Mouse (Mus musculus): ENCODE measurements around the gene Kifc5b.

Gene Kifc5b

GRCm38 (mm10) chr17:26948316-26949050 is 31.6 kb downstream of the Kifc5b start:
- Histone ChIP-seq H3K36me3 (ENCODE audit: insufficient read depth, low read length) (no peaks in the 10 kb centered on the region), H3K4me3 (replicated peaks; ENCODE audit: low read length) (peak overlapping the region; percentile 74), H3K27me3 (ENCODE audit: insufficient read depth, low read length) (peaks cover 73% of the 10 kb centered on the region), H3K9me3 (ENCODE audit: low read length) (no peaks in the 10 kb centered on the region), H3K4me1 (replicated peaks; ENCODE audit: low read depth, low read length) (peaks cover 81% of the 10 kb centered on the region)
- TF ChIP-seq NANOG (IDR thresholded peaks at IDR 0.05; ENCODE audit: borderline replicate concordance, low read length): no peak
- no peak for TF ChIP-seq POU5F1 (IDR thresholded peaks at IDR 0.05; ENCODE audit: borderline replicate concordance, low read length)
- no peak for TF ChIP-seq CTCF (conservative IDR thresholded peaks at IDR 0.05; ENCODE audit: low read length)

DNA sequence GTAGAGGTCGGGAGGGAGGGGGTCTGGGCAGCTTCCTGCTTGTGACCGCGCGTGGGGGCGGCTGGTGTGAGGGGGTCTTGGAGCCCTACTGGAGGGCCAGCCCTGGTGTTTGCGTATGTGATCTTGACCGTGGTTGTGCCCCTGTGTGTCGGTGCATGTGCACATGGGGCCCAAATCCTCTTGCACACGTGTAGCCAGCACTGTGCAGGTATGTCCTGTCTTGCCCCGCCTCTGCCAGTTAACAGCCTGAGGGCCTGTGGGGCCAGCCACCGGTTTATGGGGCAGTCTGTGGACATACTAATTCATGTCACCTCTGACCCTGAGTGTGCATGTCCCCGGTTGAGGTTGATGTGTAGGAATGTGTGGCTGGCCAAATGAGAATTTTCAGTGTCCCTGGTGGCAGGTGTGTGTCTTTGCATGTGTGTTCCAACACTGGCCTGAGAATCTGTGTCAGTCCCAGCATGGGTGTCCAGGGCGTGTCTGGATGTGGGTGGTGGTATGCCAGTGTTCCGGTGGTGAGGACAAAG is 32.2 kb downstream of the Kifc5b start:
- peaks cover 71% of the 10 kb centered on the region for H3K27me3 ChIP-seq (ENCODE audit: insufficient read depth, low read length)
- H3K36me3 ChIP-seq (ENCODE audit: insufficient read depth, low read length): no peaks in the 10 kb centered on the region
- TF ChIP-seq CTCF (conservative IDR thresholded peaks at IDR 0.05; ENCODE audit: low read length) (peak; percentile 27), POU5F1 (IDR thresholded peaks at IDR 0.05; ENCODE audit: borderline replicate concordance, low read length) (no peak), NANOG (IDR thresholded peaks at IDR 0.05; ENCODE audit: borderline replicate concordance, low read length) (no peak)
- no peaks in the 10 kb centered on the region for H3K9me3 ChIP-seq (ENCODE audit: low read length)
- peaks cover 81% of the 10 kb centered on the region for H3K4me1 ChIP-seq (replicated peaks; ENCODE audit: low read depth, low read length)
- peak overlapping the region; percentile 74 for H3K4me3 ChIP-seq (replicated peaks; ENCODE audit: low read length)

GRCm38 (mm10) chr17:26949866-26950265 is 33.0 kb downstream of the Kifc5b start:
- H3K36me3 ChIP-seq (ENCODE audit: insufficient read depth, low read length): peaks cover 2% of the 10 kb centered on the region; the same call in 1 of the 2 replicates
- TF ChIP-seq POU5F1 (IDR thresholded peaks at IDR 0.05; ENCODE audit: borderline replicate concordance, low read length) (no peak), NANOG (IDR thresholded peaks at IDR 0.05; ENCODE audit: borderline replicate concordance, low read length) (no peak), CTCF (conservative IDR thresholded peaks at IDR 0.05; ENCODE audit: low read length) (no peak)
- H3K4me3 ChIP-seq (replicated peaks; ENCODE audit: low read length): 0 out of 2 replicates have a peak overlapping the region, but pooled peaks have one; percentile 74
- peaks cover 66% of the 10 kb centered on the region for H3K27me3 ChIP-seq (ENCODE audit: insufficient read depth, low read length)
- no peaks in the 10 kb centered on the region for H3K9me3 ChIP-seq (ENCODE audit: low read length)
- H3K4me1 ChIP-seq (replicated peaks; ENCODE audit: low read depth, low read length): peaks cover 75% of the 10 kb centered on the region

DNA sequence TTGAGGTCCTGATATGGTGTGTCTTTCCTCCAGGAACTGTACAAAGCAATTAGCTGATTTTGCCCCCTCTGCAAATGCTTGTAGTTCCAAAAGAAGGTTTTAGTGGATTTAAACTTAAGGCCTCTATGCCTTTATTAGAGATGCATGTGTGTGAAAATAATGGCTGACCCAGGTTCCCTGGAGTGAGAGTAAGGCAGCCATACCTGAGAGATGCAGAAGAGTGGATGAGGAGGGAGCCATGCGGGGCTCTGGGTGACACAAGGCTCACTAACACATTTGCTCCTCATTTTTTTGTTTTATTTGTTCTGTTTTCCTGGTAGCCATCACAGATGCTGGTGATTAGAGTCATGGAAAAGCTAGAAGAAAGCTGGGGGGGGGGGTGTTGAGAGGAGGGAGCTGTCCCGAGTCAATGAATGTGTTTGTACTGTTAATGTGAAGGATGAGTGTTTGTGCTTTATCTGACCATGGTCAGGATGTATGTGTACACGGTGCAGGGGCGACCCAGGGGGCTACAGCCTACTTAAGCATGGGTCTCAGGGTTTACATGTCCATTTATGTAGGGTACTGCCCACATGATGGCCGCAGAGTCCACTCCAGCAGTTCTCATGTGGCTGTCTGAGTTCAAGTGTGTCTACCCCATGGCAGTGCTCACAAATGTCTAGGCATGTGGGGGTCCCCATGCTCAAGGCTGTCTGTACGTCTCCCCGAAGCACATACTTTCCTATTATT is 33.8 kb downstream of the Kifc5b start:
- H3K27me3 ChIP-seq (ENCODE audit: insufficient read depth, low read length): peaks cover 61% of the 10 kb centered on the region
- peaks cover 10% of the 10 kb centered on the region for H3K36me3 ChIP-seq (ENCODE audit: insufficient read depth, low read length)
- H3K4me1 ChIP-seq (replicated peaks; ENCODE audit: low read depth, low read length): peaks cover 67% of the 10 kb centered on the region
- no peaks in the 10 kb centered on the region for H3K9me3 ChIP-seq (ENCODE audit: low read length)
- H3K4me3 ChIP-seq (replicated peaks; ENCODE audit: low read length): peak overlapping the region; percentile 66; the same call in 1 of the 2 replicates
- TF ChIP-seq POU5F1 (IDR thresholded peaks at IDR 0.05; ENCODE audit: borderline replicate concordance, low read length) (no peak), CTCF (conservative IDR thresholded peaks at IDR 0.05; ENCODE audit: low read length) (no peak), NANOG (IDR thresholded peaks at IDR 0.05; ENCODE audit: borderline replicate concordance, low read length) (no peak)

DNA sequence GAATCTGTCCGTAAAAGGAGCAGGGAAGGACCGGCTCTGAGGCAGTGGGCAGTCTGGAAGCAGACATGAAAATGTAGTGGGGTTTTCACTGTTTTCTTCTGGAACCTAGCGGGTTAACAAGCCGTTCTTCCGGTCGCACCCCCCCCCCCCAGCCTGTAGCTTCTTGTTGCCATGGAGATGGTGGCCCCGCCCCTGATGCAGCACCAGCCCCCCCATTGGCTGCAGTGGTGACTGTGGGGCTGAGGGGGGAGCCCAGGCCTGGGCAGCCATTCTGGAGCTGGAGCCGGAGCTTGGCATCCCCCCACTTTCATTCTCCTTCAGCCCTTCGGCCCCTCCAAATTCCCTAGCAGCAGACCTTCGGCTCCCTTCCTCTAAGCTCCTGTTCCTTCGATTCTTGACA is 34.5 kb downstream of the Kifc5b start:
- TF ChIP-seq CTCF (conservative IDR thresholded peaks at IDR 0.05; ENCODE audit: low read length): no peak
- TF ChIP-seq NANOG (IDR thresholded peaks at IDR 0.05; ENCODE audit: borderline replicate concordance, low read length): no peak
- TF ChIP-seq POU5F1 (IDR thresholded peaks at IDR 0.05; ENCODE audit: borderline replicate concordance, low read length): no peak

GRCm38 (mm10) chr17:26951952-26952877 is 35.3 kb downstream of the Kifc5b start:
- peaks cover 65% of the 10 kb centered on the region for H3K4me1 ChIP-seq (replicated peaks; ENCODE audit: low read depth, low read length)
- TF ChIP-seq POU5F1 (IDR thresholded peaks at IDR 0.05; ENCODE audit: borderline replicate concordance, low read length): no peak
- no peak for TF ChIP-seq CTCF (conservative IDR thresholded peaks at IDR 0.05; ENCODE audit: low read length)
- TF ChIP-seq NANOG (IDR thresholded peaks at IDR 0.05; ENCODE audit: borderline replicate concordance, low read length): no peak
- H3K36me3 ChIP-seq (ENCODE audit: insufficient read depth, low read length): peaks cover 14% of the 10 kb centered on the region
- H3K4me3 ChIP-seq (replicated peaks; ENCODE audit: low read length): peak overlapping the region; percentile 66
- H3K9me3 ChIP-seq (ENCODE audit: low read length): no peaks in the 10 kb centered on the region
- peaks cover 54% of the 10 kb centered on the region for H3K27me3 ChIP-seq (ENCODE audit: insufficient read depth, low read length)

More for the DNA sequence above, 34.5 kb downstream of the Kifc5b start:
- Histone ChIP-seq H3K9me3 (ENCODE audit: low read length) (no peaks in the 10 kb centered on the region), H3K27me3 (ENCODE audit: insufficient read depth, low read length) (peaks cover 55% of the 10 kb centered on the region), H3K36me3 (ENCODE audit: insufficient read depth, low read length) (peaks cover 12% of the 10 kb centered on the region), H3K4me3 (replicated peaks; ENCODE audit: low read length) (peak overlapping the region; percentile 66; the same call in 1 of the 2 replicates), H3K4me1 (replicated peaks; ENCODE audit: low read depth, low read length) (peaks cover 62% of the 10 kb centered on the region)

- Histone ChIP-seq H3K36me3 (ENCODE audit: insufficient read depth, low read length) (peaks cover 24% of the 10 kb centered on the region), H3K4me1 (replicated peaks; ENCODE audit: low read depth, low read length) (peaks cover 65% of the 10 kb centered on the region), H3K4me3 (replicated peaks; ENCODE audit: low read length) (peak overlapping the region; percentile 66; the same call in 1 of the 2 replicates), H3K9me3 (ENCODE audit: low read length) (no peaks in the 10 kb centered on the region), H3K27me3 (ENCODE audit: insufficient read depth, low read length) (peaks cover 50% of the 10 kb centered on the region)
- TF ChIP-seq POU5F1 (IDR thresholded peaks at IDR 0.05; ENCODE audit: borderline replicate concordance, low read length): no peak
- TF ChIP-seq CTCF (conservative IDR thresholded peaks at IDR 0.05; ENCODE audit: low read length): no peak
- TF ChIP-seq NANOG (IDR thresholded peaks at IDR 0.05; ENCODE audit: borderline replicate concordance, low read length): no peak
Measured at GRCm38 (mm10) chr17:26953201-26953600, 36.3 kb downstream of the Kifc5b start.
